Mouse (Mus musculus) liver, embryonic 12.5 days (tissue): ENCODE data around the gene Slc17a6. TPM values are rescaled to one million over a fixed set of nuclear protein-coding genes. Genes with fewer than 3 reads are reported as not detected.
"Not testable (repeated sequence)": the region's sequence is repeated elsewhere in the genome, so short reads cannot be mapped to it uniquely, and the experiment has no call there.

ENCODE experiments used
- ATAC-seq: fragments of 200-750 bp; cut with Nextera tagmentation; 2 replicates; pipeline ENCODE4 v1.8.0; 2017; ENCODE audit warnings: moderate number of reproducible peaks, mild to moderate bottlenecking, moderate library complexity
- H3K27ac ChIP-seq: fragments of 300-500 bp; sonication (generic); 2 replicates; pipeline ENCODE4 v1.5.1; 2016; ENCODE audit warnings: mild to moderate bottlenecking
- H3K27me3 ChIP-seq: fragments of 300-500 bp; sonication (generic); replicated peaks from 2 replicates; pipeline ENCODE4 v1.6.1; 2016; ENCODE audit warnings: mild to moderate bottlenecking, moderate library complexity
- H3K36me3 ChIP-seq: fragments of 300-500 bp; sonication (generic); 2 replicates; pipeline ENCODE4 v1.6.1; 2016; ENCODE audit warnings: mild to moderate bottlenecking, moderate library complexity
- H3K4me1 ChIP-seq: fragments of 300-500 bp; sonication (generic); 2 replicates; pipeline ENCODE4 v1.6.1; 2016
- H3K4me2 ChIP-seq: fragments of 300-500 bp; sonication (generic); 2 replicates; pipeline ENCODE4 v1.6.1; 2016; ENCODE audit warnings: mild to moderate bottlenecking, moderate library complexity
- H3K4me3 ChIP-seq: fragments of 300-500 bp; sonication (generic); 2 replicates; pipeline ENCODE4 v1.5.1; 2016; ENCODE audit warnings: mild to moderate bottlenecking, moderate library complexity
- H3K9ac ChIP-seq: fragments of 300-500 bp; sonication (generic); 2 replicates; pipeline ENCODE4 v1.6.1; 2016; ENCODE audit warnings: mild to moderate bottlenecking, moderate library complexity
- H3K9me3 ChIP-seq: fragments of 300-500 bp; sonication (generic); replicated peaks from 2 replicates; pipeline ENCODE4 v1.6.1; 2016; ENCODE audit warnings: mild to moderate bottlenecking, moderate library complexity
- WGBS: fragments of 180-500 bp; shearing (Covaris S2); methylation state at CpG from one replicate; pipeline ENCODE4 v1.1.7; 2016; ENCODE audit not compliant: insufficient replicate concordance; 5-methylcytosine and 5-hydroxymethylcytosine counted together
- polyA plus RNA-seq: library from polyadenylated mRNA; unstranded; fragments of >200 nt; fragmentation: Nextera tagmentation; extraction: Ambion mirVana; gene quantifications from 2 replicates; pipeline ENCODE4 v1.2.1, GENCODE M21; 2016

Slc17a6 gene
- polyA plus RNA-seq, 1 experiment from 2014 or later, result not detected

DNA sequence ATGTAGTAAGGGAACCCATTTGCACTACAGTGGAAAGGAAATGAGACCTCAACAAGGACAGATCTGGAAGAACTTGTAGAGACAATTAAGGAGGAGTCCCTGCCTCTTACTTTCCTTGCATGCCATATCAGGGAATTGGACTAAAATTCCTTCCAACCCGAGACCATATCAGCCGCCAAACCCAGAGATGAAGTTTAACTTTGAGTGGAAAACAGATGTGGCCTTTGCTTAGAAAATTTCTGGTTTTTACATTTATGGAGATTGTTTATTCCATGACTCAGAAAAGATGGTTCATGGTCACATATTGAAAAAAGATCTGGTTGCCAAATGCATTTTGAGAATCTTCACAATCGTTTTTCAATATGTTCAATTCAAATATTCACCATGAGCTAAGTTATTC lies 87.7 kb downstream of the Slc17a6 start:
- Histone ChIP-seq H3K4me1 (no peaks in the 10 kb centered on the region), H3K27ac (no peak overlapping the region), H3K9ac (no peak overlapping the region), H3K4me2 (no peak overlapping the region), H3K4me3 (no peak overlapping the region), H3K36me3 (no peaks in the 10 kb centered on the region), H3K27me3 (no peaks in the 10 kb centered on the region), H3K9me3 (no peaks in the 10 kb centered on the region)
- 57% methylated on average over 3 of the region's 3 CpGs for WGBS
- ATAC-seq, result no peak

- not testable (repeated sequence) for ATAC-seq, H3K4me2 ChIP-seq, H3K27ac ChIP-seq, H3K27me3 ChIP-seq, H3K4me3 ChIP-seq, H3K9me3 ChIP-seq, H3K4me1 ChIP-seq, H3K9ac ChIP-seq, H3K36me3 ChIP-seq
- 48% methylated on average over 3 of the region's 3 CpGs for WGBS
These were observed 88.5 kb downstream of the Slc17a6 start for GRCm38 (mm10) chr7:51710346-51710745.

- H3K36me3 ChIP-seq, result no peaks in the 10 kb centered on the region
- H3K27ac ChIP-seq, result no peak overlapping the region
- ATAC-seq, result no peak
- WGBS, result 66% methylated on average over 2 of the region's 2 CpGs
- no peaks in the 10 kb centered on the region for H3K27me3 ChIP-seq
- H3K9me3 ChIP-seq, result no peaks in the 10 kb centered on the region
- no peak overlapping the region for H3K4me2 ChIP-seq
- H3K4me3 ChIP-seq, result no peak overlapping the region
- no peak overlapping the region for H3K9ac ChIP-seq
- no peaks in the 10 kb centered on the region for H3K4me1 ChIP-seq
These were observed 94.0 kb downstream of the Slc17a6 start for GRCm38 (mm10) chr7:51715771-51716170.

Other genes starting within 250 kb of the Slc17a6 start
- 0.01 TPM in 1 of 2 replicates, not detected in the other for gene Ano5, start 111.0 kb upstream of the Slc17a6 start, polyA plus RNA-seq
- gene Gas2, start 240.0 kb downstream of the Slc17a6 start, polyA plus RNA-seq, result 7.1 and 9.0 TPM in 2 replicates
- 14.6 and 15.2 TPM in 2 replicates for gene Fancf, start 240.3 kb downstream of the Slc17a6 start, polyA plus RNA-seq